Mouse (Mus musculus) layer of hippocampus, adult 2 months (tissue): ENCODE data around the gene Zfand3. TPM values are rescaled to one million over a fixed set of nuclear protein-coding genes. Genes with fewer than 3 reads are reported as not detected.

ENCODE experiments used
- DNase-seq, 2 experiments: peaks; one replicate each; pipeline ENCODE4 v3.0.0; 2022; ENCODE audit warnings: low spot score in 2 of 2
- H3K27ac ChIP-seq: fragments of 200-600 bp; 2 replicates; pipeline ENCODE4 v1.8.1; 2022
- H3K4me3 ChIP-seq: fragments of 200-600 bp; 2 replicates; pipeline ENCODE4 v1.8.1; 2022; ENCODE audit warnings: mild to moderate bottlenecking
- CTCF ChIP-seq: fragments of 200-600 bp; conservative IDR thresholded peaks from 2 replicates; pipeline ENCODE4 v1.8.1; 2022; ENCODE audit warnings: antibody characterized with exemption, mild to moderate bottlenecking, moderate library complexity
- total RNA-seq, 2 experiments: library from RNA; stranded (reverse); gene quantifications; 2 replicates each; pipeline ENCODE4 v1.2.3; 2021

Zfand3 gene
- total RNA-seq, 2 experiments from 2014 or later, result 112 to 118 TPM

DNA sequence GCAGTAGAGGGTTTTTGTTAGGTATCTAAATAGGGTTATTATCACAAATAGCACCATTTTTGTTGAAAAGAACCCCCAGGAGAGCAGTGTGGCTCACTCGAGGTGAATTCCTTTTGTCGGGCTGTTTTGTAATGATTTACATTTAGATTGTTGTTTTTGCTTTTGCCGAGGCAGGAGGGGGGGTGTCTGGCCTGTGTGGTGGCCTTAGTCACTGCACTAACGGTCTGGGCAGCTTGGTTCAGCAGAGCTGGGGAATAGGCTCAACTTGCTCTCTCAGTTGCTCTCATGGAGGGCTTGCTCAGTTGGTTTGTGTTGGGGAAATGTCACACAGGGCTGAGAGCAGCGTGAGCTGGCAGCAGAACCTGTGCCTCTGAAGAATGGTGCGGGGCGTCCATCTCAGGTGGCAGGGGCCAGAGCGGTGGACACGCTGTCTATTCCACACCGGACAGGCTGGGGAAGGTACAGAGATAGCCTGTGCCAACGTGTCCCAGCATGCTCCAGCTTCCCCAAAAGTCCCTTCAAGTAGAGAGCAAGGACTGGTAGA is 186.6 kb downstream of the Zfand3 start:
- no peak overlapping the region for H3K4me3 ChIP-seq
- peak overlapping the region; percentile 94 for H3K27ac ChIP-seq
- peak; percentile 0 to 9 for DNase-seq
- TF ChIP-seq CTCF, result no peak

DNA sequence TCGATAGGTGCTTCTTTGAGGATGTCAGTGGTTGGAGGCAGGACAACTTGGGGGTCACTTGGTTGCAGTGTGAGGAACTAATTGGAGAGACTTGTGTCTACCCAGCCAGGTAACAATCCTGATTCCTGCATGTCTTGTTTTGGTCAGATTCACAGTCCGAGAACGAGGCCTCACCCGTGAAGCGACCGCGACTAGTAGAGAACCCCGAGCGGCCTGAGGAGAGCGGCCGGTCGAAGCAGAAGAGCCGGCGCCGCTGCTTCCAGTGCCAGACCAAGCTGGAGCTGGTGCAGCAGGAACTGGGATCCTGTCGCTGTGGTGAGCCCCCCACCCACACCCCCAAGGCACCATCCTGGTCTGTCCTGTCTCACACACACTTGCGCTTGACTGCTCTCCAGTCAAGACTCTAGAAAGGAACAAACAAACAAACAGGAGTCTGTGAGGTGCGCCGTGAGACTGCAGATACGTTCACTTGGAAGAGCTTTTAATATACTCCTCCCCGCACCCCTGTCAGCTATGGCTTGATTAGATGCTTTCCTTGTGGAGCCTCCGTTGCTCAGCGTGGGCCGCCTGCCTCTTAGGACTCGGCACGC is 188.0 kb downstream of the Zfand3 start:
- no peak for TF ChIP-seq CTCF
- Histone ChIP-seq H3K27ac (peak overlapping the region; percentile 70), H3K4me3 (no peak overlapping the region)
- peak; percentile 8 to 9 for DNase-seq

DNA sequence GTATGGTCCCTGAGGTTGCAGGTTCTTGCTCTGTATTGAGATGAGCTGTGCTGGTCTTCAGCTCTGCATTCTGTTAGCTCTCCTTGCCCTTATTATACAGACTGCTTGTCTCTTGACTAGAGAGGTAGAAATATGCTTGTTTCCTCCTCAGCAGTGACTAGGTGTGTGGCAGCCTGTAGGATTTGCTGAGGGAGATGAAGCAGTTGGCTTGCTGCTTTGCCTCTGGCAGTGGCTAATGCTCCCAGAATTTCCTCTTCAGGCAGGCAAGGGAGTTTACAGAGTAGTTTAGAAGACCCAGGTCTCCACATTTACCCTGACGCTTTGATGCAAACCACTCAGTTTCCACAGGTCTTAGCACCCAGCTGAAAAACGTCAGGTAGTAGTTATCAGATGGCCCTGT is 189.1 kb downstream of the Zfand3 start:
- peak overlapping the region; percentile 70 for H3K27ac ChIP-seq
- peak; percentile 0 to 8 for DNase-seq
- TF ChIP-seq CTCF, result no peak

DNA sequence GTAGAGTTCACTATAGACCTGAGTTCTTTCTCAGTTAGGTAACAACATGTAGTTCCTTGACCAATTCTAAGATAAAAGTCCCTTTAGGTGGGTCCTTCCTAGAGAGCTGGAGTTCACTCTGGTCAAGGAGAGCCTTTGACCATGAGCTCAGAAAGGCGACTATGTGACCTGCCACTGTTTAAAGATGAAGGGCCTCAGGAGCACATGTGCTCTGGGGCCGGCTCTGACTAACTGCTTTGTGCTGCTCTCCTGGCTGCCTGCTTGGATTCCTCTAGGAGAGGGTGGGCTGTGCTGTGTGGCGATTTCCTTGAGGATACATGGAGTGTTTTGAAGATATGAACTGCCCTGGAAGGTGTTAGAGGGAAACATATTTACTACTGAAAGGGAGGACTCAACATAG is 189.6 kb downstream of the Zfand3 start:
- Histone ChIP-seq H3K4me3 (no peak overlapping the region), H3K27ac (peak overlapping the region; percentile 70)
- DNase-seq, result peak; percentile 0 to 9
- TF ChIP-seq CTCF, result no peak

More for the DNA sequence above, 189.1 kb downstream of the Zfand3 start:
- no peak overlapping the region for H3K4me3 ChIP-seq

DNA sequence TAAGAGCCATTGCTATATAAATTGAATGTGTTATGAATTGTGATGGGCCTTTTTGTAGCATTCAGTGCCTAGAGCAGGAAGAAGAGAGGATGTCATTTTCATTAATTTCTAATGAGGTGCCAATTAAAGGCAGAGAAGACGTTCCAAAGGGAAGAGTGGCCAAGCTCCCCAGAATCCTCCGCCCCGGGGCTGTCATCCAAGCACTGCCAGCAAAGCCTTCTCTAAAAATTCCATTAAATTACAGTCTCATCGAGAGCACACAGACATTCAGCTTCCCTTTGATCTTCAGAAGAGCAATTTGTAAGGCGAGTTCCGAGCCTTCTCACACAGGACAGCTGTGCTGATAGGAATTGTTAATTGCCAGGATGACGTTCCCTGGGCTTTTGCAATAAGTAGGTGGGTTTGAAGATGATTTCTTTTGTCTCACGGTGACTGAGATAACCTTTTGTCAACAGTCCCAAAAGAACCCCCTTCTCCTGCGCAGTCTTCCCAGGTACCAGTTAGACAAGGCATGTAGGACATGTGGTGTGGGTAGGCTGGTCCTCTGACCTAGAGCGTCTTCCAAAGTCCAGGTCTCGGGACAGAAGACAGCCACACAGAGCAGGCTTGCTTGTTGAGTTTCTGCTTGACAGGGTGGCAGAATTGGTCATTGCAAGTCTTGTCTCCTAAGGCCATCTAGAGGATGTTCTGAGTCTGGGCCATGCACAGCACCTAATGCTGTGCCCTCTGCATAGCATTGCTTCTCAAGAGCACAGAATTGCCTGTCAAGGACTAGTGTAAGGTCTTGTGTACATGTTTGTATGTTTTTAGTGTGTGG is 190.3 kb downstream of the Zfand3 start:
- DNase-seq, result peak; percentile 8 to 14
- peak; percentile 62 for TF ChIP-seq CTCF
- H3K4me3 ChIP-seq, result no peak overlapping the region
- H3K27ac ChIP-seq, result peak overlapping the region; percentile 70

DNA sequence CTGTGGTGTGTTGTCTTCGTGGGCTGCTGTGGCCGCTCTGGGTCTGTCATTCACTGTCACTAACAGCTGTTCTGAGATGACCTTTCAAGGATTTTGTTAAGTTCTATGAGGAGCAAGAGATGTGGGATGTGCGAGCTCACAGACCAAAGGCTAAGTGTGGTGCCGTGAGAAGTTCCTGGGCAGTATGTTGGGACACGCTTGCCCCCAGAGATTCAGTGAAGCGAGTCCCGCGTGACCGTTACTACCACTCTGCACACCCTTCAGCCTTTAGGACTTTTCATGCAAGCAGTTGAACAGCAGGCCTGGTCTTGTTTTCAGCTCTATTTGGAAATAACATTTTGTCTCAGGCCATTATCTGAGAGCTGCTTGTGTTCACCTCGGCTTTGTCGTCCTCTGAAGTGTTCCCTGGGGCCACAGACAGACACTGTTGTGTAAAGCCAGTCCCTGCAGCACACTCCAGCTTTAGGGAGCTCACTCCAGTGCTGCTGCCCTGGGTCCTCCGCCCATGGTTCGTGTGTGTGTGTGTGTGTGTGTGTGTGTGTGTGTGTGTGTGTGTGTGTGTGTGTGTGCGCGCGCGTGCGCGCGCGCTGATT is 191.2 kb downstream of the Zfand3 start:
- H3K4me3 ChIP-seq, result no peak overlapping the region
- no peak for TF ChIP-seq CTCF
- H3K27ac ChIP-seq, result peak overlapping the region; percentile 70; the same call in 1 of the 2 replicates
- peak in 1 of 2 experiments; percentile 8 for DNase-seq

DNA sequence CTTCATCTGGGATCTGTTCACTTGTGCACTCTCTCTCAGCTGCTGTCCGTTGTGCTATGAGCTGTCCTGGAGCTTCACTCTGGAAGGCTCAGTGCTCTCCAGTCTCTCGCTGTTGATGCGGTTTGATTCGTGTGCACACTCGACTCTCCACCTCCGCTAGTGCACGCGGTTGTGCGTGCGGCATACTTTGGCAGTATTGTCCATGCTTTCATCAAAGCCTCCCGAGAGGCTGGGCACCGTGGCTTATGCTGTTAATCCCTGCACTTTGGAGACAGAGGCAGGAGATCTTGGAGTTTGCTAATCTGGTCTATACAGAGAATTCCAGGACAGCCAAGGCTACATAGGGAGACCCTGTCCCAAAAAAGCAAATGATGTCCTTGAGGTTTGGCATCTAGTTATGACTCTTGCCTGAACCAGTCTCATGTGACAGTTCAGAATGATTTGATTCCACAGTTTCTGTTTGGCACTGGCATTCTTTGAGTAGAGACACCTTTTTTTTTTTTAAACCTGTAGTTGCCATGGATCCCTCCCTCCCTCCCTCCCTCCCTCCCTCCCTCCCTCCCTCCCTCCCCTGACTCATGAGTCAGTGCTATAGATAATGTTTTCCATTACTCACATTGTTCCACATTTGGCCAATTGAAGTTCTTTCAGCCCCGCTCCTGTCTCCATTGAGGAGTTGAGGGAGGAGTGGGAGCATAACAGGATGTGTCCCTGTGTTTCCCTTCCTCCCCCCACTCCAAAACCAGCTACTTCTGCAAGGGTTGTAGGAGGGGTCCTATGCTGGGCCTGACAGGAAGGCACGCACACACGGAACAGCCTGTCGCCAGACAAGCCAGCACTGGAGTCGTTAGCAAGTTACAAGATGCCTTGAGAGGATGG is 192.1 kb downstream of the Zfand3 start:
- Histone ChIP-seq H3K27ac (peak overlapping the region; percentile 90), H3K4me3 (no peak overlapping the region)
- DNase-seq, result peak in 1 of 2 experiments; percentile 13
- TF ChIP-seq CTCF, result no peak

DNA sequence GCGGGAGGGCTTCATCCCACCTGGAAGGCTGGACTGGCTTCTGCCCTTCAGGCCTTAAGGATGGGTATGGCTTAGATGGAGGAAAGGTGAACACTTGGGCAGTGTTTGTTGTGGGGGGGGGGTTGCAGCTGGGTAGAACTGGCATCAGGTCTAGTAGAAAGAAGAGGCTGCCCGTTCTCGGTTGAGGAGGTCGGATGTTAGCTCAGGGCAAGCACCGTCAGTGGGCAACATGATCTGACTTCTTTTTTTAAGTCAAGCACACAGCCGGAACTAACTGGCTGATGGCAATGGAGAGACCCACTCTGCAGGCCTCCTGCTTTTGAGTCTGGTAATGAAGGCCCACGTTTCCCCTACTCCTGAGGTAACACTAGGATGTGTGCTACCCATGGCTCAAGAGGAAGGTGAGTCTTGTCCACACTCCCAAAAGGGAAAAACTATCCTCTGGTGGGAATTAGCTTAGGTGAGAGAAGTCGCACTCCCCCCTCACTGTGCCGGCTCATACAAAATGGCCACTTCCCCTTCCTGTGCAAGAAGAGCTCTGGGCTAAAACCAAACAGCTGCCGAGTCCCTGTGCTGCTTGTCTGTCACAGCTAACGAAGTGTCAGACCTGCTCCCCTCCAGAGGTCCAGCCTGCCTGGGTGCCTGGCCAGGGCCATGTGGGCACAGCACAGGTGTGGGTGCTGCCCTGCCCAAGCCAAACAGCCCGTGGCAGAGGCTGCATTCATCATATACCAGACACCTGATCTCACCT is 192.9 kb downstream of the Zfand3 start:
- Histone ChIP-seq H3K4me3 (no peak overlapping the region), H3K27ac (peak overlapping the region; percentile 90)
- peak in 1 of 2 experiments; percentile 8 for DNase-seq
- no peak for TF ChIP-seq CTCF

DNA sequence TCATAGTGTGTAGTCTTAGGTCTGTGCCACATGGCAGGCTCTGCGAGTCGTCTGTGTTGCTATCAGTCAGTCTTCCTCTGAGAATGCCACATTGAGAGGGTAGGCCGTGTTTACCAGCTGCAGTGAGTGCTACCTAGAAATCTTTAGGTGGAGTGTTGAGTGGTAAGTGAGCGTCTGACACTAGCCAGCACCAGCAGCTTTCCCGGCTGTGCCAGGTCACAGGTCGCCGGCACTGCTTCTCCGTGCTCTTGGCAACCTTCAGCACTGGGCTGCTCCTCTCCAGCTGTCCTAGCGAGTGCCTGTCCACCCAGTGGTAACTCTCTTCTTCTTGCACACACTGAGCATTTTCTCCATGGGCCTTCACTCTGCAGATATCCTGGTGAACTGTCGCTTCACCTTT is 193.9 kb downstream of the Zfand3 start:
- peak overlapping the region; percentile 90 for H3K27ac ChIP-seq
- no peak for TF ChIP-seq CTCF
- no peak overlapping the region for H3K4me3 ChIP-seq
- DNase-seq, result no peak

DNA sequence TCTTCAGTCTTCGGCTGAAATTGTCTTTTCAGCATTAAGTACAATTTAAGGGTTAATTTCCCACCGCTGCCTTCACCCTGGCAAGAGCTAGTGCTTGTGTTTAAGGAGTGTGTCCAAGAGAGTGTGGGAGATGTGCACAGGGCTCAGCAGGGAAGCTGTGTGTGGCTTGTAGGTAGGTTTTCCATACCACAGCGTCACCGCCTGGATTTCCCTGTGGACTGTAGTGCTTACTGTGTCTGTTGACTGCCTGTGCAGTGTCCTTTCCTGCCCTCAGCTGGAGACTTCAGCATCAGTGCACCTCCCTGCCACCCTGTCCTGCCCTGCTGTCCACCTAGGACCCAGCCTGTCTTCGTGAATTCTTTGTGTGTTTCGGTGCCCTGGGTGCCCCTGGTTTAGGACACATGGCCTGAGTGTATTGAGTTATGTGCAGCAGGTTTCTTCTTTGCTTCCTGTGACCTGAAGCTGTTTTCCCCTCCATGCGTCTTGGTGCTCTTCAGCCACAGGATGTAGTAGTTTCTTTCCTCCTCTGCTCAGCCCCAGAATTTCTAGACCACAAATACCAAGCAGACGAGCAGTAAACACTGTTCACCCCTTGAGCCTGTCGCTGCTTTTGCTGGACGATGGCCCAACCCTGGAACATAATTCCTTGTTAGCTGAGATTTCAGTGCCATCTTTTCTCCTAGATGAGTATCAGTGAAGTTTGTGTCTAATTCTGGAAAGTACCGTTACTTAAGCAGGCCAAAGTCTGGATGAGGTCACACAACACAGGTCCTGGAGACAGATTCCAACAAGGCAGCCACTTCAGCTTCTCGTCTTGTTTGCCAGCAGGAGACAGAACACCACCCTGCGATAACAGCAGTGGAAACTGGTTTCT is 195.1 kb downstream of the Zfand3 start:
- Histone ChIP-seq H3K4me3 (no peak overlapping the region), H3K27ac (peak overlapping the region; percentile 90)
- TF ChIP-seq CTCF, result peak; percentile 14; the same call in 1 of the 2 replicates
- no peak for DNase-seq

DNA sequence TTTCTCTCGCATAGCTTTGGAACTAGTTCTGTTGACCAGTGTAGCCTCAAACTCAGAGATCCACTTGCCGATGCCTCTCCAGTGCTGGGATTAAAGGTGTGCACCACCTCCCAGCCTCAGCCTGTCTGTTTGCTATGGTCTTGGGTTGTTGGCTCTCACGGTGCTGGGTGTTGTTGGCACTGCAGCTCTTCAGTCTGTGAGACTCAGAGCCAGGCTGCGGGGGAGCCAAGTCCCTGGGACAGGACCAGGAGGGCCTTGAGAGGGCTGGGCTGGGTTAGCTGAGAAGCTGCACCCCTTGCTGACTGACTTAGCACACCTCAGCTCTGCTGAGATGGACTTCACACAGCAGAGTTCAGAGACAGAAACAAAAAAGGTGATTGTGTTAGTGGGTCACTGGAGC is 195.8 kb downstream of the Zfand3 start:
- DNase-seq, result no peak
- no peak for TF ChIP-seq CTCF

More for the DNA sequence above, 195.8 kb downstream of the Zfand3 start:
- H3K27ac ChIP-seq, result peak overlapping the region; percentile 90
- no peak overlapping the region for H3K4me3 ChIP-seq
